Mouse (Mus musculus): ENCODE measurements at regions not wholly inside any gene's neighbourhood (a gene's known extent, or its start where the extent isn't known, plus 50 kb on each side); places are given as distances from the start of the nearest gene placed in this dataset.
A peak's percentile ranks its signal among the peaks of the same experiment; 100 is the strongest.

DNA sequence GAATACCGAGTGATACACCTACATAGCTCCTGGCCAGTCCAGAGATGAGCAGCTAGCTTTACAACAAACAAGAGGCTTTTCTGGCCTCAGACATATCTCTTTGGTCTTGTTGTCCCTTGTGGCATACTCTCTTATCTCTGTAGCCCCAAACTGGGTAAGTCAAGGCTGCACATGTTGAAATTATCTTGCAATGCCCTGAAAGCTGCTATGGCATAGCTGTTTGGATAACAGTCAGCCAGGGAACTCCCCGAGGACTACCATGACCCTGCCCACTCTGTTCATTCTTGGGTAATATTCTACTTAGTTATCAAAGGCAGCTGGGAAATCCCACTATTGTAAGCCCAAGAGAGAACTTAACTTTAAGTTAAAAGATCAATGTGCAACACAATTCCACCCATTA is 106.5 kb upstream of the Ercc6l2 start:
- H3K27me3 ChIP-seq (ENCODE audit: insufficient read depth, low read length): no peaks in the 10 kb centered on the region
- WGBS: 87% methylated on average over 2 of the region's 2 CpGs
- no peaks in the 10 kb centered on the region for H3K9me3 ChIP-seq (replicated peaks; ENCODE audit: low read length)
- H3K4me1 ChIP-seq (replicated peaks; ENCODE audit: insufficient read depth, low read length): no peaks in the 10 kb centered on the region
- DNase-seq (ENCODE audit: low spot score) (no peak), ATAC-seq (replicated peaks; ENCODE audit: low FRiP score, low read depth) (no peak)
- H3K27ac ChIP-seq: no peak overlapping the region
- H3K36me3 ChIP-seq (ENCODE audit: insufficient read depth, low read length): no peaks in the 10 kb centered on the region
- no peak overlapping the region for H3K4me2 ChIP-seq (ENCODE audit: low read length)
- no peak overlapping the region for H3K9ac ChIP-seq (ENCODE audit: low read depth, low read length)
- no peak overlapping the region for H3K4me3 ChIP-seq (replicated peaks; ENCODE audit: low read depth, low read length)
- no peak for TF ChIP-seq CTCF (IDR thresholded peaks at IDR 0.05; ENCODE audit: low read depth)

DNA sequence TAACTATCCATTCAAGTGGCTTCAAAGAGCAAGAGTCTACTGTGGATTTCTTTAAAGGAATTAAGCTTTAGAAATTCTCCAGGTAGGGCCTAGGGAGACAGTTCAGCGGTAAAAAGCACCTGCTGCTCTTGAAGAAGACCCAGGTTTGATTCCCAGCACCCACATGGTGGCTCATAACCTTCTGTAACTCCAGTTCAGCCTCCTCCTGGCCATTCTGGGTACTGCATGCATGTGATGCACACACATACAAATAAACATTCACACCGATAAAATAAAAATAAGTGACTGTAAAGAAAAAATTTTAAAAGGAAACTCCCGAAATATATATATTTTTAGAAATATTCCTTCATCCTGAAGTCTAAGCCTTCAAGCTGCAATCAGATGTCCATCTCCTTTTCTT is 101.9 kb upstream of the Ercc6l2 start:
- TF ChIP-seq CTCF (IDR thresholded peaks at IDR 0.05; ENCODE audit: low read depth): 0 out of 2 replicates have a peak, but pooled peaks have one; percentile 24
- no peaks in the 10 kb centered on the region for H3K9me3 ChIP-seq (replicated peaks; ENCODE audit: low read length)
- H3K27ac ChIP-seq: no peak overlapping the region
- ATAC-seq (replicated peaks; ENCODE audit: low FRiP score, low read depth): no peak
- H3K27me3 ChIP-seq (ENCODE audit: insufficient read depth, low read length): no peaks in the 10 kb centered on the region
- H3K36me3 ChIP-seq (ENCODE audit: insufficient read depth, low read length): no peaks in the 10 kb centered on the region
- DNase-seq (ENCODE audit: low spot score): no peak
- H3K4me2 ChIP-seq (ENCODE audit: low read length): no peak overlapping the region
- no peak overlapping the region for H3K9ac ChIP-seq (ENCODE audit: low read depth, low read length)
- no peaks in the 10 kb centered on the region for H3K4me1 ChIP-seq (replicated peaks; ENCODE audit: insufficient read depth, low read length)
- WGBS: 96% methylated on average over 3 of the region's 3 CpGs
- no peak overlapping the region for H3K4me3 ChIP-seq (replicated peaks; ENCODE audit: low read depth, low read length)

DNA sequence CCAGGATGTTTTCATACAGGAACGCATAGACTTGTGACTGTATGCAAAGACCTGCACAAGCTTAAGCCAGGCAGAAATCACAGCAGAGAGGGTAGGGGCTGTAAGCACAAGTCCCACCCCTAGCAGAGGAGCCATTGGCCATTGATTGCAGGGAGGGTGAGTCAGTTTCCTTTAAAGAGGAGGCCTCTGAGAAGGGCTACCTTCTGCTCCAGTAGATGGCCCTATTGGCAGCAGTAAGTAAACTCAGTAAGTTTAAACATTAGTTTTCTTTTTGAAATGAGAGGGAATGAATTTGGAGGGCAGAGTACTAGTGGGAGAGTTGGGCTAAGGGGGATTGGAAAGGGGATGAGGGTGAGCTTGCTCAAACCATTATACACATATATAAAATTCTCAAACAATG is 98.5 kb upstream of the Ercc6l2 start:
- Histone ChIP-seq H3K4me2 (ENCODE audit: low read length) (no peak overlapping the region), H3K4me1 (replicated peaks; ENCODE audit: insufficient read depth, low read length) (peaks cover 8% of the 10 kb centered on the region; the same call in 1 of the 2 replicates), H3K27me3 (ENCODE audit: insufficient read depth, low read length) (no peaks in the 10 kb centered on the region), H3K27ac (no peak overlapping the region), H3K4me3 (replicated peaks; ENCODE audit: low read depth, low read length) (no peak overlapping the region), H3K9ac (ENCODE audit: low read depth, low read length) (no peak overlapping the region), H3K9me3 (replicated peaks; ENCODE audit: low read length) (no peaks in the 10 kb centered on the region), H3K36me3 (ENCODE audit: insufficient read depth, low read length) (no peaks in the 10 kb centered on the region)
- DNase-seq (ENCODE audit: low spot score) (peak; percentile 15), ATAC-seq (replicated peaks; ENCODE audit: low FRiP score, low read depth) (no peak)
- TF ChIP-seq CTCF (IDR thresholded peaks at IDR 0.05; ENCODE audit: low read depth): peak; percentile 13; the same call in 1 of the 2 replicates
- 85% methylated on average over 1 of the region's 1 CpGs for WGBS

DNA sequence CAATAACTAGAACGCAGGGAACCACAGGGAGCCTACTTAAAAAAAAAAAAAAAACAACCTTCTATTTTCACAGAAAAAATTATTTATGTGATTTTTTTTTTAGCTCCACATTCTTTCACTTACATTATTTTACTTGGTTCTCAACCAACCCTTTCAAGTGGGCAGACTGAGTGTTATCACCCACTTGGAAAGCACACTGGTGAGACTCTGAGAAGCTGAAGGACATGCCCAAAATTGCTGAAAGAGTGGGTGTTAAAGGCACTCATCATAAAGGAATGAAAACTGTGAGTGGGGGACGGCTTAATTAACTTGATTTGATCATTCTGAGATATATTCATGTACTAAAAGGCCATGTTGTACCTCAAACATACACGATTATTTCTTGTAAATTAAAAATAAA is 97.8 kb upstream of the Ercc6l2 start:
- DNase-seq (ENCODE audit: low spot score): no peak
- no peak for ATAC-seq (replicated peaks; ENCODE audit: low FRiP score, low read depth)
- Histone ChIP-seq H3K9me3 (replicated peaks; ENCODE audit: low read length) (no peaks in the 10 kb centered on the region), H3K4me1 (replicated peaks; ENCODE audit: insufficient read depth, low read length) (peaks cover 8% of the 10 kb centered on the region; the same call in 1 of the 2 replicates), H3K4me3 (replicated peaks; ENCODE audit: low read depth, low read length) (no peak overlapping the region), H3K27ac (no peak overlapping the region), H3K27me3 (ENCODE audit: insufficient read depth, low read length) (no peaks in the 10 kb centered on the region), H3K36me3 (ENCODE audit: insufficient read depth, low read length) (no peaks in the 10 kb centered on the region), H3K9ac (ENCODE audit: low read depth, low read length) (no peak overlapping the region), H3K4me2 (ENCODE audit: low read length) (no peak overlapping the region)
- WGBS: 78% methylated on average over 3 of the region's 3 CpGs
- no peak for TF ChIP-seq CTCF (IDR thresholded peaks at IDR 0.05; ENCODE audit: low read depth)

- ATAC-seq (replicated peaks; ENCODE audit: low FRiP score, low read depth): no peak
- peaks cover 8% of the 10 kb centered on the region; the same call in 1 of the 2 replicates for H3K4me1 ChIP-seq (replicated peaks; ENCODE audit: insufficient read depth, low read length)
- H3K27me3 ChIP-seq (ENCODE audit: insufficient read depth, low read length): no peaks in the 10 kb centered on the region
- H3K4me3 ChIP-seq (replicated peaks; ENCODE audit: low read depth, low read length): no peak overlapping the region
- peak; percentile 15 for DNase-seq (ENCODE audit: low spot score)
- 41% methylated on average over 2 of the region's 2 CpGs for WGBS
- no peaks in the 10 kb centered on the region for H3K9me3 ChIP-seq (replicated peaks; ENCODE audit: low read length)
- H3K4me2 ChIP-seq (ENCODE audit: low read length): no peak overlapping the region
- no peak overlapping the region; the same call in 1 of the 2 replicates for H3K27ac ChIP-seq
- H3K9ac ChIP-seq (ENCODE audit: low read depth, low read length): no peak overlapping the region
- no peak for TF ChIP-seq CTCF (IDR thresholded peaks at IDR 0.05; ENCODE audit: low read depth)
- H3K36me3 ChIP-seq (ENCODE audit: insufficient read depth, low read length): no peaks in the 10 kb centered on the region
Measured at GRCm38 (mm10) chr13:63718782-63719181, 96.3 kb upstream of the Ercc6l2 start.

DNA sequence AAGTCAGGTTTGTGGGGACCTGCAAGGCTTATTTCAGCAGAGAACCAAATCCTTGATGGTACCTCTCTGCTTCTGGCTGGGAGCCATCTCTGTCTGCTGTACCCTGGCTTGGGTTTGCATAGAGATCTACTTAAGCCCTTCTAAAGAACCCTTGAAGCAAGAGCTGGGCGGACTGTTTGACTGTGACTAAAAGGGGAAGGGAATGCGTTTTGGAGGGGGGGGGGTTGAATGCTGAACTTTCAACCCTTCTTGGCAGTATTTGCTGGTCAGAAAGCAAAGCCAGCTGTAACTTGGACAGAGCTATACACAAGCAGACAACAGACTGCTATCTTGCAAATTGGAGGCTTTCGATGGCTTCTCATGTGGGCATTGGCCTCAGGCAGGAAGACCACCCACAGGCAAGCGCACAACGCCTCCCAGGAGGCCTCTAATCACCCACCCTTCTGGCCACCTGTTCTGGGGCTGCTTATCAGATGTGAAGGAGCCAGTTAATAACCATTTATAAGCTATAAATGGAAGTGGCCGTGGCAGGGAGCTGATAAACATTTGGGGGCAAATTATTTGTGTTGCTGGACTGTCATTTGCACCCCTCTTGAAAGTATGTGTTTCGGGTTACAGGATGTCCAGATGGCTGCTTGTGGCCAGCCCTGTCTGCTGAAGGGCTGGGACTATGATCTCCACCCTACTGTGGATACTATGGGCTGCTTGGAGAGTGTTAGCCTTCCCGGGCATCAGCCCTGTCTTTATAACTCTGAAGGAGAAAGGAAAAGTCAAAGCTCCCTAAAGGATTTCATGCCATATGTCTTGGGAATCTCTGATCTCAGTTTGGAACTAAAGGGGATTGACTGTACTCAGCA is 95.5 kb upstream of the Ercc6l2 start:
- no peak for TF ChIP-seq CTCF (IDR thresholded peaks at IDR 0.05; ENCODE audit: low read depth)
- Histone ChIP-seq H3K4me1 (replicated peaks; ENCODE audit: insufficient read depth, low read length) (peaks cover 8% of the 10 kb centered on the region; the same call in 1 of the 2 replicates), H3K9ac (ENCODE audit: low read depth, low read length) (no peak overlapping the region), H3K36me3 (ENCODE audit: insufficient read depth, low read length) (no peaks in the 10 kb centered on the region), H3K4me3 (replicated peaks; ENCODE audit: low read depth, low read length) (no peak overlapping the region), H3K9me3 (replicated peaks; ENCODE audit: low read length) (no peaks in the 10 kb centered on the region), H3K27ac (peak overlapping the region; percentile 36; the same call in 1 of the 2 replicates), H3K27me3 (ENCODE audit: insufficient read depth, low read length) (no peaks in the 10 kb centered on the region), H3K4me2 (ENCODE audit: low read length) (no peak overlapping the region)
- peak; percentile 76 for DNase-seq (ENCODE audit: low spot score)
- 20% methylated on average over 8 of the region's 8 CpGs for WGBS
- ATAC-seq (replicated peaks; ENCODE audit: low FRiP score, low read depth): no peak; the same call in 1 of the 2 replicates
